Mouse (Mus musculus) urinary bladder, postnatal 10 days (tissue): ENCODE results near the gene 2900026A02Rik.
"Not testable (repeated sequence)": the region's sequence is repeated elsewhere in the genome, so short reads cannot be mapped to it uniquely, and the experiment has no call there.

Experiments used
- DNase-seq: peaks from one replicate; pipeline ENCODE4 v3.0.0; 2022; ENCODE audit warnings: low spot score

Gene 2900026A02Rik

GRCm38 (mm10) chr5:113122326-113123054 lies 98.5 kb downstream of the 2900026A02Rik start:
- DNase-seq: no peak

- no peak for DNase-seq
These were observed 99.5 kb downstream of the 2900026A02Rik start for GRCm38 (mm10) chr5:113121591-113121875.

DNA sequence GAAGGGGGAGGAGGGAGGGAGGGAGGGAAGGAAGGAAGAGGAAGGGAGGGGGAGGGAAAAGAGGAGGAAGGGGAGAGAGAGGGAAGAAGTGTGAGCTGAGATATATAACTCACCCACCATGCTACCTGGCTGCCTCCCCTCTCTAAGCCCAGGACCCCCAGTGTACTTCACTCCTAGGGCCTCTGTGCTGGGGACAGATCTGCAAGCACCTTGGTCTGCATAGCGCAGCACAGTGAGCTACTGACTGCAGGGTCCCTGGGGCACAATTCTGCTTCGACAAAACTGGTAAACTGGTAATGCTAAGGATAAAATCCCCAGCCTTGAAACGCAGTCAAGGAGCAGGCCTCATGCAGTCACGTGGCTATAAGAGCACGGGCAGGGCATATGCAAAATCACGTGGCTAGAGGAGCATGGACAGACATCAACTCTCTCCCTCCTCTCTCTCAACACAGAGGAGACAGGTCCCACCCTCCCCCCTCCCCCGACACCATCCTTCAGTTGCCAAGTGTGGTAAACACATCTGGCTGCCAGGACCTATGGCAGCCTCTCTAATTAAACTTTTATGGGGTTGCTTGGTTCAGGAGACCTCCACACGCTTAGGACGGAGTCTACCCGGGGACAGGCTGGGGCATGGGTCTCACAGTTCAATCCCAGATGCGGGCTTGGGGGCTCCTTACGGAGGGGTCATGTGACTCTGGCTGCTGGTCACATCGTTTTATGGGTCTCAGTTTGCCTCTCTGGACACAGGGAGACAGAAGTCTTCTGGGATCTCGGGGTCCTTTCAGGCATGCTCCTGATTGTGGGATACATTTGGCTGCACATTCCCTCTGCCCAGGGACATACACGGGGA lies 100.1 kb downstream of the 2900026A02Rik start:
- DNase-seq: no peak

DNA sequence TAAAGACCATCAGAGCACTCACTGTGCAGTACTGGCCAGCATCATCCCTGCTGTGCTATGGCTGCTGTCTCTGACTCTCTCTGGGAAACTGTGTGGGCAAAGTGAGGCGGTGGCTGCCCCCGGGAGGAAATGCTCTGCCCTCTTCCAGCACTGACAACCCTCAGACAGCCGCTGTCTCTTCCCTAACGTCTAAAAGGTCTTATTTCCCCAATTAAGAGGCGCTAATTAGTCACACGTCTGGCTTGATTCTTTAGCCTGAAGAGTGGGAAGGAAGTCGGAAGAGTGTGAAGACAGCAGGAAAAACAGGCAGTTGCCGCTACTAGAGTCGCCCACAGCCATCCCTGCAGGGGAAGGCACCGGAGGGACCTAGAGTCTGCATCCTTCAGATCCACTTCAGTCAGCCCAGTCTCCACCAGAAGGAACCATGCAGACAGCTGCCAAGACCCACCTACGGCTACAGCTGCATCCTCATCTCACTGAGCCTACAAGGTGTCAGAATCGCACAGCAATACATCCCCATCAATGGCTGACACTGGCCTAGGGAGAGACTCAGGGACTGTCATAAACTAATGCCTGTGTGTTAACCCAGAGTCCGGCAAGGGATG lies 101.1 kb downstream of the 2900026A02Rik start:
- no peak for DNase-seq

GRCm38 (mm10) chr5:113119291-113119690 lies 101.7 kb downstream of the 2900026A02Rik start:
- DNase-seq: no peak

GRCm38 (mm10) chr5:113118695-113119094 lies 102.3 kb downstream of the 2900026A02Rik start:
- DNase-seq: no peak

GRCm38 (mm10) chr5:113117361-113117760 lies 103.7 kb downstream of the 2900026A02Rik start:
- no peak for DNase-seq

DNA sequence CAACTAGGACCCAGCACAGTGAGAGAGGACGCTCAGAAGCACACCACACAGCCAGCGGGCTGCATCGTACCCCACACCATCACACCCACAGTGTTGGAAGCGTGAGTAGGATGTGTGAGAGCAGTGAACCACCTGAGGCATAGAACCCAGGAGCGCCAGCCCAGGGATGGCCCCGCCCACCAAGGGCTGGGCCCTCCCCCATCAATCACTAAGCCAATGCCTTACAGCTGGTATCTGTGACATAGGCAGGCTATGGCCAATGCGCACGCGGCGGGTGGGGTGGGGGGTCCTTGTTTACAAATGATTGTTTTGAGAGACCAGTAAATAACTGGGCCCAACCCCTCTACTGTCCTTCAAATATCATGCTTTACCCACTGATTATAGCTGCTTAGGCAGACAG lies 105.1 kb downstream of the 2900026A02Rik start:
- DNase-seq: no peak

DNA sequence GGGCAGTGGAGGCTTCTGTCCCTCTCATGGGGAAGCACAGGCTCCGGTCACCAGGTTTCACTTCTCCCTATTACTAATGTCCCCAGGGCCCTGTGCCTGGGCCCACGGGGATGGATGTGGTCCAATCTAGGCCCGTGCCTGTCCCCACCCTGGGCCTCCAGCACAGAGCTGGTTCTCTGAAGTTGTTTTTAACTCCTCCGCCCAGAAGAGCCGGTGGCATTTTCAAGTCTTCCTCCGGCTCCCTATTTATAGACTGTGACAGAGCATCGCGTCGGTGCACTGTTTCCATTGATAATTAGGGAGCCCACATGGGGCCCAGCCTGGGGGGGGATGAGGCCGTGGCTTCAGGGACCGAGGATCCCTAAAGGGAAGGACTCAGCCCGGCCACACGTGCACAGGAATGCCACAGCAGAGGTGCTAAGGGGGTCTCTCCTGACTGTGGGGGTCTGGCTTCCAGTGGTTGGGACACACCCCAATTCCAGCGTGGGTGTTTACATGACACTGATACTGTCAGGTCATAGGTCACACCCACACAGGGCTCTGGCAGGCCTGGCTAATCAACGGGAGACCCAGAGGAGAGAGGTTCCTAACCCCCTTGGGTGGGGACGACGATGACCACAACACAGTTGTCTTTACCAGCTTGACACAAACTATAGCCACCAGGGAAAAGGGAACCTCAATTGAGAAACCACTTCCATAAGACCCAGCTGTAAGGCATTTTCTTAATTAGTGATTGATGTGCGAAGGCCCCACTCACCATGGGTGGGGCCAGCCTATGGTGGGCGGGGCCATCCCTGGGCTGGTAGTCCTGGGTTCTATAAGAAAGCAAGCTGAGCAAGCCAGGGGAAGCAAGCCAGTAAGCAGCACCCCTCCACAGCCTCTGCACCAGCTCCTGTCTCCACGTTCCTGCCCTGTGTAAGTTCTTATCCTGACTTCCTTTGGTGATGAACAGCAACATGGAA lies 106.5 kb downstream of the 2900026A02Rik start:
- no peak for DNase-seq

DNA sequence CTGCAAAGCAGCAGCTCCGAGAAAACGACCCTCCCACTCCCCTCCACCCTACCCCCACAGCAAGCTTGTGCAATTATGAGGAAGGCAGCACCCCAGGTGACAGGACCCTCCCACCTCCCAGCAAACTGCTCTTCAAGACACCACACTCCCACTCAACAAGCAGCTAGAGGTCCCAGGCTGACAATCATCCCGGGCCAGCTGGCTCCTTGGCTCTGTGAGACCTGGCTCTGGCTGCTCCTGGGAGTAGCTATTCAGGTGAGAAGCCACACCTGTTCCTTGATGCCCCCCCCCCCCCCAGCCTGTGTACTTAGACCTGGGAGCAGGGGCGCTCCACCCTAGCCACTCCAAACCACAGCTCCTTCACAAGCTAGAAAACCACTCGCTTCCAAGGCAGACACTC lies 107.9 kb downstream of the 2900026A02Rik start:
- DNase-seq: no peak

DNA sequence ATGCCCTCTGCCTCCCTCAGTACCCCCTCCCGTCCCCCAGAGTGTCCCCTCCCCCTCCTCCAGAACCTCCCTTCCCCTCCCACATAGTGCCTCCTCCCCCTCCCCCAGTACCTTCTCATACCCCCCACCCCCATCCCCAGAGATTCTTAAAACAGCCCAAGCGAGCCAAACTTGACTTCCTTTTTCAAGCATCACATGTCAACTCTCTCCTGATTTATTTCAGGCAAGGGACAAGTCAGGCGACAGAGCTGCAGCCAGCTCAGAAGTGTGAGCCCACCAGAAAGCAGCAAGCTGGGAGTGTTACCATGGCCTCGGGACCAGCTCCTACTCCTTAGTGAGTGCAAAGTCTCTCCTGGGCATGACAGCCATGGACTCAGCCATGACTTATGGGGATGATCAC lies 109.7 kb downstream of the 2900026A02Rik start:
- no peak for DNase-seq

DNA sequence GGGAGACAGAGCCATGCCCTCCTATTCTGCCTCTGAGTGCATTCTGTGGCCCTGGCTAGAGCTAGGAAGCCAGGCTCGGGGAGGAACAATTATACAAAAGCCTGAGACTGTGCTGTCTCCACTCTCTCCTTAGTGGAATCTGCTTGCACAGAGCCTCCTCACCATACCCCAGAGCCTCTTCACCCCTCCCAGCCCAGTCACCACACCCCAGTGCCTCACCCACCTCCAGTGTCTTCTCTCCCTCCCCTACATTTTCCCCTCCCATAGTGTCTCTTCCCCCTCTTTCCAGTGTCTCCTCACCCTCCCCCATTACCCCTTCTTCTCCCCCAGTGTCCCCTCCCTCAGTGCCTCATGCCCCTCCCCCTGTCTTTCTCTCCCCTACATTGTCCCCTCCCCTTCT lies 110.1 kb downstream of the 2900026A02Rik start:
- DNase-seq: no peak

GRCm38 (mm10) chr5:113109651-113110050 lies 111.4 kb downstream of the 2900026A02Rik start:
- DNase-seq: not testable (repeated sequence)

- no peak for DNase-seq
These were observed 112.8 kb downstream of the 2900026A02Rik start for GRCm38 (mm10) chr5:113108165-113108764.

DNA sequence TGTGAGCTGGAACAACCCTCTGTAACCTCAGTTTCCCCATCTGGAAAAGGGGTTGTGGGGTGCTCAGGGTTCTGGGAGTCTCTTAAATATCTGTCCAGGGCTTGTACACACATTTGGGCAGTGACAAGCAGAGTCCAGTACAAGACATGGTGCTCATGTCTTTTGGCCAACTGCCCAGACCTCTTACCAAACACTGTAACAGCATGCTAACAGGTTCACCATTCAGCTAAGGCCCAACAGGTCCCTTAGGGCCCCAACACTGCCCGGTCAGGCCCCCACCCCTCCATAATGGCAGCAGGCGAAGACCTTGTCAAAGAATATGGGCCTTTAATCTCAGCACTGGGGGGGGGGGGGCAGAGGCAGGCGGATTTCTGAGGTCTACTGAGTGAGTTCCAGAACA lies 113.3 kb downstream of the 2900026A02Rik start:
- no peak for DNase-seq

DNA sequence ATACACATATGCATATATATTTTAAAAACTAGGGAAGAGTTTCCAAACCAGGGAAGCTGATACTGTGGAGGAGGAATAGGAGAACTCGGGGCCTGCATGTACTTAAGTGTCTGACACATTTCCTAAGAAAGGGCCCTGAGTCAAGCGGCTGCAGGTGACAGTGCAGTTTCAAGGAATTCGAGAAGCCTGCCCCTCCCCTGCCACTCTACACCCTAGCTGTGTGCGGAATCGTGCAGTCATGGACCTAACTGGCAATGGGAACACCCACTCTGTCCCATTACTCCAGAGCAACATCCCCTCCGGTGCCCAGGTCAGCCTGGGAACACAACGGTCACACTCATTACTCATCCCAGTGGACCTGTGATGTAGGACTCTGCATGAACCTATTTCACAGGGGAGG lies 114.4 kb downstream of the 2900026A02Rik start:
- no peak for DNase-seq

DNA sequence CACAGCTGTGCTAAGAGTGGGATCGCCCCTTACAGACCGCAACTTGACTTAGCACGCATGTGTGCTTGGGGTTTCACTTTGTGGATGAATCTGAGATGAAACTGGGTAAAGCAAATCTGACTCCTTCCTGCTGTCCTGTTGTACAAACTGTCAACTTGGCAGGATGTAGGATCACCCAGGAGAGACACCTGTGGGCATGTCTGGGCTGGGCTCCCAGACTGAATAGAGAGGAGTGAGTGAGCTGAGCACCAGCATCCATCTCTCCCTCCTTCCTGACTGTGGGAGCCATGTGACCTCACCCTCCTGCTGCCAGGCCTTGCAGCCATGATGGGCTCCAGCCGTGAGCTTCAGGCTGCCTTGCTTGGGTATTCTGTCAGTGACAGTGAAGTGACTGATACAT lies 115.6 kb downstream of the 2900026A02Rik start:
- no peak for DNase-seq

DNA sequence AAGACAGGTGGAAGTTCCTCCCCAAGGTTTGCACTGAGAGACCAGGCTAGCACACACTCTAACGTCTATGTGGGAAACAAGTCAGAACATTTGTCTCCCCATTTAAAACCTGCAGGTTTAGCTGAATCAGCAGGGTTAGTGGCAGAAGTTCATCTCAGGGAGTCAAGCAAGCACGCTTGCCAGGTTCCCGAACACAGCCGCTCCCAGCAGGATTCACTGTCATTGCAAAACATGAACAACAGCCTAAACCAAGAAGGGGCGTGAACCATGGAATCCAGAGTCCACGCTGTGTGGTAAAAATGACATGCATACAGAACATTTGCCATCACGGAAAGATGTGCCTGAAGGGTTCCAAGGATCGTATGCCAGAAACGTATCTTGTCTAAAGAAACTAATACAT lies 116.0 kb downstream of the 2900026A02Rik start:
- no peak for DNase-seq

DNA sequence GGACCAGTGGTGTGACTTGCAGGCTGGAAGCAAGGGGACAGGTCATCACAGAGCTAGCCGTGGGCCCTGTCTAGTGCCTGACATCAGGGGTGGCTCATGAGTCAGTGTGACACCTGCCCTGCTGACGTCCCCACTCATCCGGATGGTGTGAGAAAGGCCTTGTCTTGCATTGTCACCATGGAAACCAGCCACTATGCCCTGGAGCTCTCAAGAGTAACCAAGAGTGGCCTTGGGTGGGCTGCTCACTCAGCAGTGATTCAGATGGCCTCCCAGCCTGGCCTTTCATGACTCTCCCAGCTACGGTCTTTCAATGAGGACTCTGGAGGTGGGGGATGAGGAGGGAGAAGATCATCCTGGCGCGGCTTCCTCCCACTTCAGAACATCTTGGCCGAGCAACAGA lies 118.6 kb downstream of the 2900026A02Rik start:
- no peak for DNase-seq

GRCm38 (mm10) chr5:113101457-113101856 lies 119.6 kb downstream of the 2900026A02Rik start:
- no peak for DNase-seq

DNA sequence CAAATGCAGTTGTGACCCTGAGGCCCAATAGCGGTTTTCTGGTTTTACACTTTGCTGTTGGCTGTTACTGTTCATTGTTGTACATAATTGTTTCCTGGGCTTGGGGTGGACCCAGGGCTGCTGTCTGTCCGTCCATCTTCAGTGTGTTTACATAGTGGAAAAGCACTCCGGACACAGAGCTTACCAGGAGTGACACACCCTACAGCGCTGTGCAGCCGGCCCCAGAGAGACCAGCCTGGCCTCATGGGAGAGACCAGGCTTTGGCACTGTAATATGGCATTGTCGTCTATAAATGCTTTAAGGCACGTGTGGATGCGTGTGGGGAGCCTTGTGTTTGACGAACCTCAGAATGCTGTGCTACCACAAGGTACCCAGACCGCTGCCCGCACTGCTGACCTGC lies 120.6 kb downstream of the 2900026A02Rik start:
- DNase-seq: no peak

DNA sequence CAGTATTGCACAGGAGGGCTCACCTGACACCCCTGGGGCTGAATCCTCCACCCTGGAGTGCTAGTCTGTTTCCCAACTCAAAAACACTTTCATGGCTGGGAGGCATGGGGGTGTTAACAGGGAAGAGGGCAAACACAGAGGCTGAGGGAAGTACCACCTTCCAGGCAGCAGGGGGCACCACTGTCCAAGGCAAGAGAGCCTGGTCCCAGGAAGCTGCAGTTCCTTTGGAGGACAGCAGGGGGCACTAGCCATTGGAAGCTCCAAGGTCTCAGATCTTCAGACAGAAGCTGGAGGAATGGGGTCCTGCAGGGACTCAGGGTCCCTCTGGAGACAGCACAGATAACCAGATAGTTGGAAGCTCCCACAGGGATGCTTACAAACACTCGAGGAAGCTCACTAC lies 121.5 kb downstream of the 2900026A02Rik start:
- peak; percentile 83 for DNase-seq
